ENCODE assay signal across 12 mouse cellular contexts in the genomic region with DNA sequence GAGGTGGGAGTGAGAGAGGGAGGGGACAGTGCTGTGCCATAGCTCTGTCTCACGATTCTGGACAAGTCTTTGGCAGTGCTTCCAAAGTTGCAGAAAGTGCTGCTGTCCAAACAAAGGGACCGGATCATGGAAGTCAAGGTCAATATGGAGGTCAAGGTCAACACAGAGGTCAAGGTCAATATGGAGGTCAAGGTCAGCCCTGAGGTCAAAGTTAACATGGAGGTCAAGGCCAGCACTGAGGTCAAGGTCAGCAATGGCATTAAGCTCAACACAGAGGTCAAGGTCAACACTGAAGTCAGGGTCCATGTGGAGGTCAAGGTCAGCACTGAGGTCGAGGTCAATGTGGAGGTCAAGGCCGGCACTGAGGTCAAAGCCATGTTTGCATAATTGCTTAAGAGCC. TPM values are rescaled to one million over a fixed set of nuclear protein-coding genes. Genes with fewer than 3 reads are reported as not detected.
DNase-seq lines count a peak whose midpoint lies in the region; ATAC-seq and TF ChIP-seq lines count a peak whose summit lies in the region.
"Had no signal": no experiment of that assay in that cellular context is flagged by ENCODE, and none has a peak within 500 bp of the region (broad histone marks: within the 10 kb centered on the region; RNA-seq: fewer than 3 reads in every experiment).

No protein-coding gene starts in this region.

- H3K36me3 ChIP-seq in heart, adult 2 months (ENCODE audit: control insufficient read depth, insufficient read depth, low read length), result peaks cover 17% of the 10 kb centered on the region
- no peaks in the 10 kb centered on the region for H3K36me3 ChIP-seq in kidney, adult 2 months (ENCODE audit: control insufficient read depth, insufficient read depth, low read length)
- no peaks in the 10 kb centered on the region for H3K36me3 ChIP-seq in midbrain, embryonic 11.5 days (ENCODE audit: control insufficient read depth, insufficient read depth, low read length)
- peaks cover 4% of the 10 kb centered on the region; the same call in 1 of the 2 replicates for H3K36me3 ChIP-seq in midbrain, embryonic 15.5 days (replicated peaks)

- ATAC-seq in midbrain, embryonic 11.5 days (ENCODE audit: low FRiP score), result no peak
- ATAC-seq in midbrain, embryonic 15.5 days (replicated peaks), result no peak

- WGBS in heart, adult 2 months, result 75% methylated on average over 4 of the region's 4 CpGs
- 76% methylated on average over 4 of the region's 4 CpGs for WGBS in kidney, adult 2 months
- WGBS in midbrain, embryonic 11.5 days, result 92% methylated on average over 4 of the region's 4 CpGs
- 89% methylated on average over 4 of the region's 4 CpGs for WGBS in midbrain, embryonic 15.5 days
- 79% methylated on average over 4 of the region's 4 CpGs for WGBS in olfactory bulb, adult 2 months

- peaks cover 2% of the 10 kb centered on the region; the same call in 1 of the 2 replicates for H3K79me2 ChIP-seq in heart, adult 2 months (replicated peaks; ENCODE audit: control insufficient read depth, insufficient read depth, low read length)

- no peak overlapping the region for H3K9ac ChIP-seq in heart, adult 2 months (ENCODE audit: low read depth, low read length)
- H3K9ac ChIP-seq in midbrain, embryonic 11.5 days (ENCODE audit: low read length), result no peak overlapping the region
- no peak overlapping the region for H3K9ac ChIP-seq in midbrain, embryonic 15.5 days
- H3K9ac ChIP-seq: liver, embryonic 14.5 days had no signal

- peak; percentile 72; the same call in 1 of the 2 replicates for TF ChIP-seq EP300 in heart, adult 2 months (IDR thresholded peaks at IDR 0.05; ENCODE audit: insufficient read depth, low read depth, low read length)

- no peak for TF ChIP-seq POLR2A in heart, adult 2 months (IDR thresholded peaks at IDR 0.05; ENCODE audit: insufficient read depth, low read depth, low read length)
- no peak for TF ChIP-seq POLR2A in kidney, adult 2 months (IDR thresholded peaks at IDR 0.05; ENCODE audit: low read depth, low read length)
- no peak for TF ChIP-seq POLR2A in olfactory bulb, adult 2 months (IDR thresholded peaks at IDR 0.05; ENCODE audit: insufficient read depth, low read depth, low read length)

- intact Hi-C loops in heart, adult 2 months (cut with DNase I), result loop anchor here (10.0 kb wide), 1 partner anchor 706 kb away; no protein-coding TSS in a partner anchor
- intact Hi-C loops in heart, postnatal 25 days (cut with DNase I), result no loop called here

- no peak for DNase-seq in heart, adult 2 months
- no peak for DNase-seq in heart, postnatal 25 days (ENCODE audit: low spot score)
- no peak for DNase-seq in kidney, adult 2 months
- no peak for DNase-seq in kidney, postnatal 36 days
- peak; percentile 65 for DNase-seq in midbrain, embryonic 11.5 days (ENCODE audit: low spot score, missing footprints)
- DNase-seq in urinary bladder, postnatal 25 days (ENCODE audit: low spot score), result no peak
- DNase-seq: adrenal gland, postnatal 36 days; cerebellum, adult 2 months; thymus, adult 2 months had no signal

- no peak overlapping the region for H3K4me3 ChIP-seq in heart, adult 2 months
- H3K4me3 ChIP-seq in kidney, adult 2 months (ENCODE audit: insufficient read depth, low read depth, low read length), result no peak overlapping the region
- no peak overlapping the region for H3K4me3 ChIP-seq in midbrain, embryonic 11.5 days (ENCODE audit: low read depth, low read length)
- no peak overlapping the region for H3K4me3 ChIP-seq in midbrain, embryonic 15.5 days
- H3K4me3 ChIP-seq in olfactory bulb, adult 2 months (ENCODE audit: insufficient read depth, low read depth, low read length), result no peak overlapping the region

- no peak overlapping the region for H3K4me2 ChIP-seq in midbrain, embryonic 11.5 days
- no peak overlapping the region for H3K4me2 ChIP-seq in midbrain, embryonic 15.5 days

- H3K27me3 ChIP-seq in heart, adult 2 months (ENCODE audit: control insufficient read depth, insufficient read depth, low read length), result no peaks in the 10 kb centered on the region
- no peaks in the 10 kb centered on the region for H3K27me3 ChIP-seq in kidney, adult 2 months (replicated peaks; ENCODE audit: control insufficient read depth, insufficient read depth, low read length)
- no peaks in the 10 kb centered on the region for H3K27me3 ChIP-seq in midbrain, embryonic 11.5 days (ENCODE audit: control insufficient read depth, insufficient read depth, low read length)
- H3K27me3 ChIP-seq in midbrain, embryonic 15.5 days (replicated peaks), result no peaks in the 10 kb centered on the region

- H3K9me3 ChIP-seq in midbrain, embryonic 11.5 days (ENCODE audit: control insufficient read depth, low read length), result no peaks in the 10 kb centered on the region
- H3K9me3 ChIP-seq in midbrain, embryonic 15.5 days, result no peaks in the 10 kb centered on the region

- H3K27ac ChIP-seq in heart, adult 2 months, result peak overlapping the region; percentile 78
- H3K27ac ChIP-seq in kidney, adult 2 months (ENCODE audit: insufficient read depth, low read depth, low read length), result peak overlapping the region; percentile 40
- no peak overlapping the region for H3K27ac ChIP-seq in midbrain, embryonic 11.5 days (ENCODE audit: low read depth, low read length)
- no peak overlapping the region for H3K27ac ChIP-seq in midbrain, embryonic 15.5 days
- peak overlapping the region; percentile 17 for H3K27ac ChIP-seq in olfactory bulb, adult 2 months (ENCODE audit: insufficient read depth, low read depth, low read length)
- H3K27ac ChIP-seq: liver, embryonic 14.5 days had no signal

- peaks cover 59% of the 10 kb centered on the region for H3K4me1 ChIP-seq in heart, adult 2 months (ENCODE audit: control insufficient read depth, insufficient read depth, low read length)
- H3K4me1 ChIP-seq in kidney, adult 2 months (ENCODE audit: control insufficient read depth, insufficient read depth, low read length), result peaks cover 30% of the 10 kb centered on the region
- H3K4me1 ChIP-seq in midbrain, embryonic 11.5 days (ENCODE audit: control insufficient read depth, insufficient read depth, low read length), result peaks cover 5% of the 10 kb centered on the region; the same call in 1 of the 2 replicates
- H3K4me1 ChIP-seq in midbrain, embryonic 15.5 days, result 0 out of 2 replicates have a peak, but pooled peaks cover 5% of the 10 kb centered on the region
- H3K4me1 ChIP-seq in olfactory bulb, adult 2 months (ENCODE audit: control insufficient read depth, insufficient read depth, low read length), result peaks cover 64% of the 10 kb centered on the region

- TF ChIP-seq CTCF in heart, adult 2 months (IDR thresholded peaks at IDR 0.05), result no peak
- no peak for TF ChIP-seq CTCF in kidney, adult 2 months (conservative IDR thresholded peaks at IDR 0.05; ENCODE audit: insufficient read depth, insufficient read length, low read depth, low read length)
- TF ChIP-seq CTCF in olfactory bulb, adult 2 months (IDR thresholded peaks at IDR 0.05; ENCODE audit: insufficient read depth, low read depth, low read length), result no peak

RNA-seq across cellular contexts. Expression of a gene that starts 16.6 kb away (rescaled TPM):
- 10 to 100 TPM; 63.9 to 65.3 TPM for total RNA-seq in heart, adult 2 months (2021)
- polyA plus RNA-seq in heart, adult 2 months (2012; rRNA removed), result 28.0 and 46.2 TPM in 2 replicates
- total RNA-seq in heart, postnatal 25 days (2021), result 10 to 100 TPM; 63.3 to 73.1 TPM
- 31.7 and 33.0 TPM in 2 replicates for polyA plus RNA-seq in kidney, adult 2 months (2012; rRNA removed)
- polyA plus RNA-seq in midbrain, embryonic 11.5 days (2014; fragmentation: Nextera tagmentation; extraction: Ambion mirVana), result 76.3 and 77.0 TPM in 2 replicates
- 85.6 and 86.2 TPM in 2 replicates for polyA plus RNA-seq in midbrain, embryonic 15.5 days (2015; fragmentation: Nextera tagmentation; extraction: Ambion mirVana)
- polyA plus RNA-seq in olfactory bulb, adult 2 months (2012; ENCODE audit: insufficient read depth, insufficient read length, low replicate concordance, missing spikeins), result not detected in 2 replicates

Comparison
In these comparisons a context has a peak if more than half of its experiments do, and no peak if none do; other contexts are left out.
1. H3K27ac ChIP-seq: peak in heart, adult 2 months (single experiment), kidney, adult 2 months (single experiment) and olfactory bulb, adult 2 months (single experiment); none in midbrain, embryonic 11.5 days (single experiment) and midbrain, embryonic 15.5 days (single experiment).